Mouse (Mus musculus) myocyte (in vitro differentiated cells): ENCODE results near the gene Bcar1. TPM values are rescaled to one million over a fixed set of nuclear protein-coding genes. Genes with fewer than 3 reads are reported as not detected.

ENCODE experiments used
- H3K27me3 ChIP-seq: one replicate; pipeline ENCODE4 v1.6.1; 2011; ENCODE audit not compliant: control insufficient read depth, insufficient read depth, insufficient read length
- H3K36me3 ChIP-seq: one replicate; pipeline ENCODE4 v1.6.1; 2011; ENCODE audit not compliant: control insufficient read depth, insufficient read depth
- H3K4me2 ChIP-seq: one replicate; pipeline ENCODE4 v1.6.1; 2011; ENCODE audit warnings: low read depth, control low read depth
- H3K4me3 ChIP-seq: one replicate; pipeline ENCODE4 v1.5.1; 2011; ENCODE audit warnings: mild to moderate bottlenecking, control low read depth, moderate library complexity
- H3K79me2 ChIP-seq: one replicate; pipeline ENCODE4 v1.6.1; 2011; ENCODE audit not compliant: control insufficient read depth, insufficient read depth
- H3ac ChIP-seq: one replicate; pipeline ENCODE4 v1.6.1; 2011; ENCODE audit not compliant: control insufficient read depth, insufficient read length
- CEBPB ChIP-seq: IDR thresholded peaks from 2 replicates; pipeline ENCODE4 v1.6.1; 2011; ENCODE audit warnings: mild to moderate bottlenecking, moderate library complexity; ENCODE audit not compliant: poor library complexity, insufficient read depth, severe bottlenecking
- E2F4 ChIP-seq: IDR thresholded peaks from one replicate; pipeline ENCODE4 v1.6.1; 2011; ENCODE audit warnings: mild to moderate bottlenecking, control low read depth, moderate library complexity; ENCODE audit not compliant: insufficient read depth
- MAX ChIP-seq: IDR thresholded peaks from one replicate; pipeline ENCODE4 v1.6.1; 2011; ENCODE audit warnings: low read depth, mild to moderate bottlenecking, control low read depth
- MYOD1 ChIP-seq, 3 experiments: IDR thresholded peaks; one replicate each; pipeline ENCODE4 v1.6.1; 2011; ENCODE audit warnings: control low read depth in 2 of 3, low read depth in 2 of 3, mild to moderate bottlenecking in 2 of 3, moderate library complexity in 1 of 3; ENCODE audit not compliant: insufficient read length in 2 of 3, control insufficient read depth in 1 of 3
- MYOG ChIP-seq, 3 experiments: IDR thresholded peaks; one replicate each; pipeline ENCODE4 v1.6.1; 2011; ENCODE audit warnings: control low read depth in 2 of 3, low read depth in 2 of 3, mild to moderate bottlenecking in 2 of 3; ENCODE audit not compliant: insufficient read length in 2 of 3, control insufficient read depth in 1 of 3, insufficient read depth in 1 of 3
- POLR2A ChIP-seq: IDR thresholded peaks from one replicate; pipeline ENCODE4 v1.6.1; 2011; ENCODE audit warnings: low read depth, mild to moderate bottlenecking, control low read depth, moderate library complexity; ENCODE audit not compliant: insufficient read length
- POLR2AphosphoS2 ChIP-seq: IDR thresholded peaks from one replicate; pipeline ENCODE4 v1.6.1; 2011; ENCODE audit warnings: low read depth, control low read depth; ENCODE audit not compliant: insufficient read length
- REST ChIP-seq: IDR thresholded peaks from one replicate; pipeline ENCODE4 v1.6.1; 2011; ENCODE audit warnings: mild to moderate bottlenecking, control low read depth, moderate library complexity; ENCODE audit not compliant: insufficient read depth, insufficient read length
- SRF ChIP-seq: IDR thresholded peaks from one replicate; pipeline ENCODE4 v1.6.1; 2011; ENCODE audit warnings: low read depth; ENCODE audit not compliant: control insufficient read depth, insufficient read length
- TCF12 ChIP-seq: IDR thresholded peaks from one replicate; pipeline ENCODE4 v1.6.1; 2011; ENCODE audit warnings: mild to moderate bottlenecking, control low read depth; ENCODE audit not compliant: poor library complexity, insufficient read depth, severe bottlenecking
- TCF3 ChIP-seq: IDR thresholded peaks from one replicate; pipeline ENCODE4 v1.6.1; 2011; ENCODE audit warnings: low read depth, control low read depth; ENCODE audit not compliant: insufficient read length
- USF1 ChIP-seq: IDR thresholded peaks from one replicate; pipeline ENCODE4 v1.6.1; 2011; ENCODE audit warnings: low read depth, mild to moderate bottlenecking, control low read depth, moderate library complexity
- polyA plus RNA-seq: library from polyadenylated mRNA; unstranded; fragments of >200 nt; fragmentation: generic; extraction: Trizol; gene quantifications from one replicate; pipeline ENCODE4 v1.2.1, GENCODE M21; 2012; ENCODE audit warnings: missing spikeins

The Bcar1 gene
- polyA plus RNA-seq, 1 experiment: 81.9 TPM

GRCm38 (mm10) chr8:111735335-111735761 is 8.3 kb downstream of the Bcar1 start:
- Histone ChIP-seq H3ac (no peak overlapping the region), H3K27me3 (no peaks in the 10 kb centered on the region), H3K36me3 (no peaks in the 10 kb centered on the region), H3K4me3 (no peak overlapping the region), H3K4me2 (no peak overlapping the region), H3K79me2 (peaks cover 94% of the 10 kb centered on the region)
- no peak for TF ChIP-seq USF1
- TF ChIP-seq CEBPB: no peak
- TF ChIP-seq TCF12: no peak
- TF ChIP-seq E2F4: no peak
- no peak for TF ChIP-seq SRF
- TF ChIP-seq MYOD1 (IDR thresholded peaks at IDR 0.05; ENCODE audit: control insufficient read depth in 1 of 3, insufficient read length in 2 of 3, low read depth in 2 of 3): no peak
- no peak for TF ChIP-seq REST
- TF ChIP-seq POLR2A: no peak
- no peak for TF ChIP-seq MYOG (IDR thresholded peaks at IDR 0.05; ENCODE audit: control insufficient read depth in 1 of 3, insufficient read depth in 1 of 3, insufficient read length in 2 of 3, low read depth in 2 of 3)
- no peak for TF ChIP-seq MAX
- no peak for TF ChIP-seq POLR2AphosphoS2
- TF ChIP-seq TCF3: no peak

- Histone ChIP-seq H3K27me3 (no peaks in the 10 kb centered on the region), H3K79me2 (peaks cover 94% of the 10 kb centered on the region), H3K4me2 (peak overlapping the region; percentile 97), H3K36me3 (no peaks in the 10 kb centered on the region), H3ac (no peak overlapping the region), H3K4me3 (no peak overlapping the region)
- peak; percentile 23 for TF ChIP-seq POLR2A
- TF ChIP-seq MYOD1 (IDR thresholded peaks at IDR 0.05; ENCODE audit: control insufficient read depth in 1 of 3, insufficient read length in 2 of 3, low read depth in 2 of 3): no peak
- no peak for TF ChIP-seq USF1
- TF ChIP-seq SRF: no peak
- no peak for TF ChIP-seq CEBPB
These were observed 9.2 kb downstream of the Bcar1 start for GRCm38 (mm10) chr8:111734244-111734960.

GRCm38 (mm10) chr8:111733581-111734243 is 9.9 kb downstream of the Bcar1 start:
- TF ChIP-seq E2F4: no peak
- TF ChIP-seq MYOG (IDR thresholded peaks at IDR 0.05; ENCODE audit: control insufficient read depth in 1 of 3, insufficient read depth in 1 of 3, insufficient read length in 2 of 3, low read depth in 2 of 3): peak in 1 of 3 experiments; percentile 38
- no peak for TF ChIP-seq REST
- no peak for TF ChIP-seq POLR2A
- TF ChIP-seq SRF: no peak
- TF ChIP-seq CEBPB: no peak
- no peak for TF ChIP-seq POLR2AphosphoS2
- peak in 2 of 3 experiments; percentile 2 to 4 for TF ChIP-seq MYOD1 (IDR thresholded peaks at IDR 0.05; ENCODE audit: control insufficient read depth in 1 of 3, insufficient read length in 2 of 3, low read depth in 2 of 3)

GRCm38 (mm10) chr8:111732406-111733085 is 11.1 kb downstream of the Bcar1 start:
- Histone ChIP-seq H3ac (peak overlapping the region; percentile 46), H3K79me2 (peaks cover 94% of the 10 kb centered on the region), H3K27me3 (no peaks in the 10 kb centered on the region), H3K4me2 (peak overlapping the region; percentile 97), H3K4me3 (peak overlapping the region; percentile 90), H3K36me3 (no peaks in the 10 kb centered on the region)
- TF ChIP-seq MYOG (IDR thresholded peaks at IDR 0.05; ENCODE audit: control insufficient read depth in 1 of 3, insufficient read depth in 1 of 3, insufficient read length in 2 of 3, low read depth in 2 of 3) (no peak), REST (no peak), MYOD1 (IDR thresholded peaks at IDR 0.05; ENCODE audit: control insufficient read depth in 1 of 3, insufficient read length in 2 of 3, low read depth in 2 of 3) (no peak), E2F4 (no peak), POLR2A (no peak), MAX (no peak), USF1 (no peak), SRF (no peak), TCF12 (no peak), POLR2AphosphoS2 (no peak), CEBPB (no peak), TCF3 (no peak)

More at GRCm38 (mm10) chr8:111733581-111734243, 9.9 kb downstream of the Bcar1 start:
- H3K79me2 ChIP-seq: peaks cover 94% of the 10 kb centered on the region
- H3K4me2 ChIP-seq: peak overlapping the region; percentile 97
- H3ac ChIP-seq: no peak overlapping the region
- H3K4me3 ChIP-seq: peak overlapping the region; percentile 90
- H3K36me3 ChIP-seq: no peaks in the 10 kb centered on the region
- H3K27me3 ChIP-seq: no peaks in the 10 kb centered on the region
